Mouse (Mus musculus) intestine, postnatal 0 days (tissue): Measurements from ENCODE around the gene Tmem219. TPM values are rescaled to one million over a fixed set of nuclear protein-coding genes. Genes with fewer than 3 reads are reported as not detected.
A peak's percentile ranks its signal among the peaks of the same experiment; 100 is the strongest.

Experiments used
- ATAC-seq: fragments of 200-750 bp; cut with Nextera tagmentation; 2 replicates; pipeline ENCODE4 v1.8.0; 2017; ENCODE audit warnings: mild to moderate bottlenecking, moderate TSS enrichment, moderate library complexity
- H3K27ac ChIP-seq: fragments of 300-500 bp; sonication (generic); 2 replicates; pipeline ENCODE4 v1.5.1; 2014; ENCODE audit warnings: mild to moderate bottlenecking, low read depth, low read length, moderate library complexity
- H3K27me3 ChIP-seq: fragments of 300-500 bp; sonication (generic); replicated peaks from 2 replicates; pipeline ENCODE4 v1.6.1; 2014; ENCODE audit warnings: low read length, mixed read lengths; ENCODE audit not compliant: control insufficient read depth, insufficient read depth
- H3K36me3 ChIP-seq: fragments of 300-500 bp; sonication (generic); 2 replicates; pipeline ENCODE4 v1.6.1; 2014; ENCODE audit warnings: mild to moderate bottlenecking, moderate library complexity; ENCODE audit not compliant: control insufficient read depth, insufficient read depth
- H3K4me1 ChIP-seq: fragments of 300-500 bp; sonication (generic); replicated peaks from 2 replicates; pipeline ENCODE4 v1.6.1; 2014; ENCODE audit warnings: antibody characterized with exemption, low read length, mixed read lengths; ENCODE audit not compliant: control insufficient read depth, insufficient read depth
- H3K4me2 ChIP-seq: fragments of 300-500 bp; sonication (generic); replicated peaks from 2 replicates; pipeline ENCODE4 v1.6.1; 2014; ENCODE audit warnings: low read depth, mild to moderate bottlenecking, moderate library complexity
- H3K4me3 ChIP-seq: fragments of 300-500 bp; sonication (generic); 2 replicates; pipeline ENCODE4 v1.5.1; 2014; ENCODE audit warnings: low read depth, low read length
- H3K9ac ChIP-seq: fragments of 300-500 bp; sonication (generic); 2 replicates; pipeline ENCODE4 v1.6.1; 2014; ENCODE audit warnings: mild to moderate bottlenecking, low read depth, low read length
- H3K9me3 ChIP-seq: fragments of 300-500 bp; sonication (generic); 2 replicates; pipeline ENCODE4 v1.6.1; 2016; ENCODE audit warnings: mixed run types; ENCODE audit not compliant: control insufficient read depth
- CTCF ChIP-seq: sonication (generic); IDR thresholded peaks from 2 replicates; pipeline ENCODE4 v1.5.1; 2016; ENCODE audit warnings: low read depth, mild to moderate bottlenecking, control low read depth, antibody characterized with exemption, moderate library complexity
- WGBS: fragments of 180-500 bp; shearing (Covaris S2); extraction: QIAGEN DNeasy Blood & Tissue Kit; methylation state at CpG from one replicate; pipeline ENCODE4 v1.1.7; 2014; 5-methylcytosine and 5-hydroxymethylcytosine counted together
- polyA plus RNA-seq: library from polyadenylated mRNA; unstranded; fragments of >200 nt; fragmentation: Nextera tagmentation; extraction: Ambion mirVana; gene quantifications from 2 replicates; pipeline ENCODE4 v1.2.1, GENCODE M21; 2015

Tmem219 gene
- polyA plus RNA-seq, 1 experiment from 2014 or later, result 73.5 TPM

- peaks cover 8% of the 10 kb centered on the region; the same call in 1 of the 2 replicates for H3K4me1 ChIP-seq
- peaks cover 19% of the 10 kb centered on the region for H3K27me3 ChIP-seq
- 0 out of 2 replicates have a peak, but pooled peaks cover 5% of the 10 kb centered on the region for H3K36me3 ChIP-seq
- peak within 1 kb of the TSS; percentile 46 for H3K4me3 ChIP-seq
- H3K9ac ChIP-seq, result no peak within 1 kb of the TSS
- no peak within 1 kb of the TSS for H3K27ac ChIP-seq
- no peaks in the 10 kb centered on the region for H3K9me3 ChIP-seq
- 1% methylated on average over 39 of the region's 42 CpGs for WGBS
- no peak for TF ChIP-seq CTCF
- peak; percentile 78 for ATAC-seq
- peak within 1 kb of the TSS; percentile 90 for H3K4me2 ChIP-seq
Observed at GRCm38 (mm10) chr7:126949793-126950646, 27.3 kb upstream of the Tmem219 start, which contains the start of gene Sez6l2. Gene Sez6l2 (plus strand): TSS chr7:126950563.

- Histone ChIP-seq H3K4me3 (peak within 1 kb of the TSS; percentile 46), H3K4me2 (peak within 1 kb of the TSS; percentile 90), H3K27me3 (peaks cover 19% of the 10 kb centered on the region), H3K4me1 (peaks cover 8% of the 10 kb centered on the region; the same call in 1 of the 2 replicates), H3K9me3 (no peaks in the 10 kb centered on the region), H3K27ac (no peak within 1 kb of the TSS), H3K9ac (no peak within 1 kb of the TSS), H3K36me3 (0 out of 2 replicates have a peak, but pooled peaks cover 7% of the 10 kb centered on the region)
- no peak for TF ChIP-seq CTCF
- WGBS, result 2% methylated on average over 21 of the region's 21 CpGs
- ATAC-seq, result no peak; the same call in 1 of the 2 replicates
Observed at GRCm38 (mm10) chr7:126949403-126949792, 26.7 kb upstream of the Tmem219 start, which contains the start of gene Asphd1. Gene Asphd1 (minus strand): TSS chr7:126949582.

- 0 out of 2 replicates have a peak, but pooled peaks cover 7% of the 10 kb centered on the region for H3K36me3 ChIP-seq
- no peak for ATAC-seq
- no peak overlapping the region for H3K9ac ChIP-seq
- H3K27ac ChIP-seq, result no peak overlapping the region
- H3K27me3 ChIP-seq, result peaks cover 19% of the 10 kb centered on the region
- TF ChIP-seq CTCF, result no peak
- 83% methylated on average over 10 of the region's 10 CpGs for WGBS
- no peaks in the 10 kb centered on the region for H3K9me3 ChIP-seq
- peaks cover 8% of the 10 kb centered on the region; the same call in 1 of the 2 replicates for H3K4me1 ChIP-seq
- no peak overlapping the region for H3K4me3 ChIP-seq
- no peak overlapping the region for H3K4me2 ChIP-seq
Observed at GRCm38 (mm10) chr7:126948626-126949025, 25.9 kb upstream of the Tmem219 start.

DNA sequence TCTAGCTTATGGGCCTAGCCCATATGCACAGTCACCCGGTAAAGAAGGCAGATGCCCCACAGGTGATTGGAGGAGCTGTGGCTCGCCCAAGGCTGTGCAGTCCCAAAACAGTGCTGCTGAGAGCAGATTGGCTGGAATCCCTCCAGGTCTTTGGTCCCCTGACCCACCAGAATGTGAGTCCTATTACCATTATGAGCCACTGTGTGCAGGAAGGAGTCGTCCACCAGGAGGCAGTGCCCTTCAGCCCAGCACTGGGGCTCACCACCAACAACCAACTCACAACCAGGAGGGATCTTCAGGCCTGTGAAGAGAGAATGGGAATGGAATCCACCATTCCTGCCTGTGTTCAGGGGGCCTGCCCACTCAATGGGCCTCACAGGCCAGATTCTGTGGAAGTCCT lies 23.8 kb upstream of the Tmem219 start:
- 55% methylated on average over 3 of the region's 3 CpGs for WGBS
- Histone ChIP-seq H3K36me3 (peaks cover 16% of the 10 kb centered on the region; the same call in 1 of the 2 replicates), H3K9ac (no peak overlapping the region), H3K9me3 (no peaks in the 10 kb centered on the region), H3K27me3 (peaks cover 14% of the 10 kb centered on the region), H3K4me1 (peaks cover 8% of the 10 kb centered on the region; the same call in 1 of the 2 replicates), H3K4me3 (no peak overlapping the region), H3K4me2 (no peak overlapping the region), H3K27ac (no peak overlapping the region)
- ATAC-seq, result no peak
- TF ChIP-seq CTCF, result peak; percentile 86

DNA sequence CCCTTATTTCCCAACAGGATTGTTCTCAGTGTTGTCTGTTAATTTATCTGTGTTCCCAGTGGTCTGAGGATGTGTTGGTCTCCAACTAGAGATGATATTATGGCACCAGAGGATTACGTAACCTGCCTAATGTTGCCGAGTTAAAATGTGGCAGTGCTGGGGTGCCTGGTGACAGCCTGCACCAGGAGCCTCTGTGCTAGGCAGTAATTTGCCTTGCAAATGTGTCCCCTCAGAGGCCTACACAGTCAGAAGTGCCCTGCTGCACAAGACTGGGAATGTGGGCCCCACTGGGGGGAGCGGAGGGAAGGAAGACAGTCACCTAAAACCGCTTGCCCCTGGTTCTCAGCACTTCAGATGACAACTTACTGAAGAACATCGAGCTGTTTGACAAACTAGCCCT lies 19.1 kb upstream of the Tmem219 start:
- Histone ChIP-seq H3K4me1 (no peaks in the 10 kb centered on the region), H3K27me3 (no peaks in the 10 kb centered on the region), H3K9me3 (no peaks in the 10 kb centered on the region), H3K4me2 (no peak overlapping the region), H3K36me3 (peaks cover 28% of the 10 kb centered on the region; the same call in 1 of the 2 replicates), H3K9ac (no peak overlapping the region), H3K27ac (no peak overlapping the region), H3K4me3 (no peak overlapping the region)
- TF ChIP-seq CTCF, result no peak
- ATAC-seq, result no peak
- 78% methylated on average over 5 of the region's 5 CpGs for WGBS

- no peak overlapping the region for H3K4me3 ChIP-seq
- no peak overlapping the region for H3K9ac ChIP-seq
- WGBS, result 44% methylated on average over 6 of the region's 6 CpGs
- H3K4me2 ChIP-seq, result no peak overlapping the region
- no peak for ATAC-seq
- H3K9me3 ChIP-seq, result no peaks in the 10 kb centered on the region
- H3K27me3 ChIP-seq, result no peaks in the 10 kb centered on the region
- no peak for TF ChIP-seq CTCF
- peaks cover 28% of the 10 kb centered on the region; the same call in 1 of the 2 replicates for H3K36me3 ChIP-seq
- H3K4me1 ChIP-seq, result no peaks in the 10 kb centered on the region
- H3K27ac ChIP-seq, result no peak overlapping the region
Observed at GRCm38 (mm10) chr7:126941171-126941570, 18.5 kb upstream of the Tmem219 start.
